Mouse (Mus musculus) stomach, embryonic 16.5 days (tissue): ENCODE measurements around the gene Zfp644. TPM values are rescaled to one million over a fixed set of nuclear protein-coding genes. Genes with fewer than 3 reads are reported as not detected.

Experiments used
- ATAC-seq: fragments of 200-750 bp; cut with Nextera tagmentation; 2 replicates; pipeline ENCODE4 v1.8.0; 2017; ENCODE audit warnings: moderate number of reproducible peaks, moderate TSS enrichment; ENCODE audit not compliant: insufficient read depth, low FRiP score
- H3K27ac ChIP-seq: fragments of 300-500 bp; sonication (generic); 2 replicates; pipeline ENCODE4 v1.5.1; 2014; ENCODE audit warnings: low read length
- H3K27me3 ChIP-seq: fragments of 300-500 bp; sonication (generic); 2 replicates; pipeline ENCODE4 v1.6.1; 2014; ENCODE audit warnings: low read length, control low read depth, mixed read lengths; ENCODE audit not compliant: control insufficient read depth, insufficient read depth
- H3K36me3 ChIP-seq: fragments of 300-500 bp; sonication (generic); 2 replicates; pipeline ENCODE4 v1.6.1; 2014; ENCODE audit warnings: low read length; ENCODE audit not compliant: control insufficient read depth, insufficient read depth
- H3K4me1 ChIP-seq: fragments of 300-500 bp; sonication (generic); 2 replicates; pipeline ENCODE4 v1.6.1; 2014; ENCODE audit warnings: low read length, control low read depth, mixed read lengths; ENCODE audit not compliant: control insufficient read depth, insufficient read depth
- H3K4me2 ChIP-seq: fragments of 300-500 bp; sonication (generic); 2 replicates; pipeline ENCODE4 v1.6.1; 2014; ENCODE audit warnings: low read depth, low read length, mixed read lengths
- H3K4me3 ChIP-seq: fragments of 300-500 bp; sonication (generic); replicated peaks from 2 replicates; pipeline ENCODE4 v1.5.1; 2014; ENCODE audit warnings: mild to moderate bottlenecking, low read length
- H3K9ac ChIP-seq: fragments of 300-500 bp; sonication (generic); 2 replicates; pipeline ENCODE4 v1.6.1; 2014; ENCODE audit warnings: low read length
- H3K9me3 ChIP-seq: fragments of 300-500 bp; sonication (generic); replicated peaks from 2 replicates; pipeline ENCODE4 v1.6.1; 2016; ENCODE audit warnings: low read length, control low read depth; ENCODE audit not compliant: control insufficient read depth
- WGBS: fragments of 180-500 bp; shearing (Covaris S2); extraction: QIAGEN DNeasy Blood & Tissue Kit; methylation state at CpG from one replicate; pipeline ENCODE4 v1.1.7; 2014; 5-methylcytosine and 5-hydroxymethylcytosine counted together
- polyA plus RNA-seq: library from polyadenylated mRNA; unstranded; fragments of >200 nt; fragmentation: Nextera tagmentation; extraction: Ambion mirVana; gene quantifications from 2 replicates; pipeline ENCODE4 v1.2.1, GENCODE M21; 2015

The Zfp644 gene
- polyA plus RNA-seq, 1 experiment from 2014 or later, result 47.0 TPM

DNA sequence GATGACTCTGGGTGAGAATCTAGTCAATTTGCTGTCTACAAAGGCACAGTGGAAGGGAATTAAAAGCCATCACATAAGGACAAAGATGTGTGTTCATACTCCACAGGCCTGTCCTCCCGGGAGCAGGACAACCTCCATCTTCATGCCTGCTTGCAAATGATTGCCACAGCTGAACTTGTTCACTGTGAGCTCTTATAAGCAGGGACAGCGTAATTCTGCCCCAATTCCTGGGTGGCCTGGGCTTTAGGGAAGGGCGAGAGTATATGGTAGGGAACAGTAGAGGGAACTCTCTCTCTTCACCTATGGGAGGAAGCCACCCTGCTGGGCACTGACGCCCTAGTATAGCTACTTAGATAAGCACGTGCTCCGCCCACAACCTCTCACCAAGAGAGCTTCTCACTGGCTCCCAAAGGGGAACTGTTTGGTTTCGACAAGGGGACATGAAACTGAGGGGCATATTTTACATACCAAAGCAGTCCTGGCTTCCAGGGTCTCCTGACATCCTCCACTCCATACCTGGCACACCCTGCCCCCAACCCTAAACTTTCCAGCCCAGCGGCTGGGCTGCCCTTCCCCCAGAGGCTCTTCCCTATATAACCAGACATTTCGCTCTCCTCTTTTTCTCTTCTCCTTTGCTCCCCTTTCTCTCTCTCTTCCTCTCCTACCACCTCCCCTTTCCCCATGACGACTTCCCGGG is 12.4 kb upstream of the Zfp644 start:
- 39% methylated on average over 11 of the region's 11 CpGs for WGBS
- Histone ChIP-seq H3K4me2 (peak overlapping the region; percentile 13; the same call in 1 of the 2 replicates), H3K27me3 (no peaks in the 10 kb centered on the region), H3K4me1 (peaks cover 11% of the 10 kb centered on the region), H3K4me3 (no peak overlapping the region), H3K9ac (no peak overlapping the region), H3K9me3 (no peaks in the 10 kb centered on the region), H3K27ac (no peak overlapping the region), H3K36me3 (no peaks in the 10 kb centered on the region)
- no peak for ATAC-seq

DNA sequence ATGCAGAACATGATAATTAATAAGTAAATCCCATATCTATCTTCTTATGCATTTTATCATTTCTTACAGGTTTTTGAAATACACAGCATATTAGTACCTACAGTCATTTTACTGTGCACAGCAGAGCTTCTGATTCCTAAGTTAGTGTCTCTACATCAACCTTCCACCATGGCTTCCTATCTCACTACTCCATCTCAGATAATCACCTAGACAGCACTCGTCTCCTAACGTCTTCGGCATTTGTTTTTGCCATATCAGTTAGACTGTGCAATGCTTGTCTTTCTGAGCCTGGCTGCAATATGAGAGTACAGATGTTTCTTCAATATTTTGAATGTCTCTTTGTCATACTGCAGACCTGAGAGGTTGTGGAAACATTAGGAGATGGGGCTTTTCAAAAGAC is 9.3 kb upstream of the Zfp644 start:
- no peak for ATAC-seq
- Histone ChIP-seq H3K9ac (no peak overlapping the region), H3K9me3 (no peaks in the 10 kb centered on the region), H3K4me1 (peaks cover 2% of the 10 kb centered on the region; the same call in 1 of the 2 replicates), H3K27me3 (no peaks in the 10 kb centered on the region), H3K4me2 (no peak overlapping the region), H3K36me3 (no peaks in the 10 kb centered on the region), H3K27ac (no peak overlapping the region), H3K4me3 (no peak overlapping the region)
- WGBS, result 75% methylated on average over 3 of the region's 3 CpGs

DNA sequence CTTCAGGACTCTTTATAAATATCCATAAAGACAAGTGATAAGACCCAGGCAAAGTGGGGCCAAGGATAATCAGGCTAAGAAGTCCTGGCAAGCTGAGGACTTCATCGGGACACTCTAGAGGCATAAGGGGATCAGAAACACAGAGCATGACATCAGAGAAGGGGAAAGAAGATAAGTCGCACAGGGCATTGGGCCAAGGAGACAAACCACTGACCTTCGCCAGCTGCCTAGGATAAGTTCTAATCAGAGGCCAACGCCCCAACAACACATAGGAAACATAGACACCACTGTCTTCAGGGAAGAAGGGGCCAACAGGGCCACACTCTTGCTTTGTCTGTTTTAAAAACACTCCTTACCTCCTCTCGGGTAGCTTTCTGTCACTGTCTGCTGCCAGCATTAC is 8.1 kb upstream of the Zfp644 start:
- H3K36me3 ChIP-seq, result no peaks in the 10 kb centered on the region
- 59% methylated on average over 5 of the region's 5 CpGs for WGBS
- H3K9ac ChIP-seq, result no peak overlapping the region
- no peak; the same call in 1 of the 2 replicates for ATAC-seq
- H3K4me1 ChIP-seq, result no peaks in the 10 kb centered on the region
- no peak overlapping the region for H3K27ac ChIP-seq
- H3K4me3 ChIP-seq, result no peak overlapping the region
- no peaks in the 10 kb centered on the region for H3K9me3 ChIP-seq
- H3K4me2 ChIP-seq, result no peak overlapping the region
- no peaks in the 10 kb centered on the region for H3K27me3 ChIP-seq

DNA sequence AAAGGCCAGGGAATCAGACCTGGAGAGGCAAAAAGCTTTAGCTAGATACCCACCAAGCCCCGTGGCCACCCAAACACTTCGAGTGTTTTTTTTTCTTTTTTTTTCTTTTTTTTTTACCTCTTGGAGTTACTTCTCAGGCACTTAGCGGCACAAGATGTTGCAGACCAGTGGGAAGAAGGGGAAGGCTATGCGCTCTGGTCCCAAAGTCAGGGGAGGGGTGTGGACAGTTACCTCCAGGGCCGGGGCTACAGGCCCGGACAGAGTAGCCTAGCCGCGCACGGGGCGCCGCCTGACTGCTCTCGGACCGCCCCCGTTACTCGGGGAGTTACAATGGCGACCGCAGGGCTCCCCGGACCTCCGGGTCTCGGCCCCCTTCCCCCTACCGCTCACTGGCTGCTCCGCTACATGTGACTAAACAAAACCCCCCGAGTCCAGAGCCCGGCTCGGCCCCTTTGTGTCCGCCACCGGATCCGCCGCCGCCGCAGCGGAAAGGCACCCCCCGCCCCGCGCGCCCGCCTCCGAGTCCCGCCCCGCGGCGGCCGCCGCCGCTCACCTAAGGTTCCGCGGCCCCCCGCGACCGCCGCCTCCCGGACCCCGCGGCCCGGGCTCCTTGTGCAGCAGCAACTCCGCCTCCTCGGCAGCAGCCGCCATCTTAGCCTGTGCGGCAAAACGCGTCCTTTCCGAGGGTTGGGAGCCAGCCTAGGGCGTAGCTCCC is 1.2 kb downstream of the Zfp644 start:
- peak overlapping the region; percentile 99 for H3K9ac ChIP-seq
- H3K36me3 ChIP-seq, result no peaks in the 10 kb centered on the region
- H3K4me3 ChIP-seq, result peak overlapping the region; percentile 64
- no peaks in the 10 kb centered on the region for H3K9me3 ChIP-seq
- H3K27ac ChIP-seq, result peak overlapping the region; percentile 99
- peak; percentile 83 for ATAC-seq
- WGBS, result under 1% methylated on average over 63 of the region's 63 CpGs
- peak overlapping the region; percentile 87 for H3K4me2 ChIP-seq
- peaks cover 12% of the 10 kb centered on the region; the same call in 1 of the 2 replicates for H3K4me1 ChIP-seq
- no peaks in the 10 kb centered on the region for H3K27me3 ChIP-seq

DNA sequence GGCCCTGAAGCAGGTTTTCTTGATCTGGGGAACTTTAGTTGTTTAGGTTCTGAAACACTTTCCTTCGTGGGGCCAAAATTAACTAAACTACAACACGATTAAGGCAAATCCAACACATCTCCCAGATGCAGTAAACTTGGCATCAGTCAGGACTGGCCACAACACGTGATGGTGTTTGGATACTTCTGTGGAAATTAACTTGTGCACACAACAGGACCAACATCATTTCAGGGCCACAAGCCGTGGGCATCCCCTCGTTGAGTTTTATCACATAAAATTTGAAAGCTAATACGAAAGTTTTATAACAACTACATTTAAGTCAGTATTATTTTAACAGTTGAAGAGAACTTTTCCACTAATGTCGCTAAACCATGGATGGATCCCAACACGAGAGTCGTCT is 1.9 kb downstream of the Zfp644 start:
- WGBS, result 28% methylated on average over 9 of the region's 9 CpGs
- Histone ChIP-seq H3K27ac (peak overlapping the region; percentile 99), H3K4me3 (peak overlapping the region; percentile 64), H3K4me2 (peak overlapping the region; percentile 87), H3K9ac (peak overlapping the region; percentile 99), H3K4me1 (peaks cover 12% of the 10 kb centered on the region; the same call in 1 of the 2 replicates), H3K27me3 (no peaks in the 10 kb centered on the region), H3K36me3 (no peaks in the 10 kb centered on the region), H3K9me3 (no peaks in the 10 kb centered on the region)
- no peak for ATAC-seq

DNA sequence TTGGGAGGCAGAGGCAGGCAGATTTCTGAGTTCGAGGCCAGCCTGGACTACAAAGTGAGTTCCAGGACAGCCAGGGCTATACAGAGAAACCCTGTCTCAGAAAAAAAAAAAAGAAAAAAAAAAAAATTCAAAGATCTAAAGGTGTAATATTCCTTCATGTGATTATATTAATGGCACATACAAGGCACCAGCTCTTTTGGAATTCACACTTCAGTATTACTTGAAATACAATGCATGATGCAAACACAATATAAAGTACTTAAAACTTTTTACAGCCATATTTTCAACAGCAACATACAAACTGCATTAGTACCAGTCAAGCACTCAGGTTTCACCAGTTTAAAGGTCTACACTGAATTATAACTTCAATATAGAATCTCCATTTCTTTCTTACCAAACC is 2.4 kb downstream of the Zfp644 start:
- 100% methylated on average over 1 of the region's 1 CpGs for WGBS
- Histone ChIP-seq H3K9ac (no peak overlapping the region), H3K9me3 (no peaks in the 10 kb centered on the region), H3K27me3 (no peaks in the 10 kb centered on the region), H3K4me2 (peak overlapping the region; percentile 87), H3K36me3 (no peaks in the 10 kb centered on the region), H3K4me1 (peaks cover 12% of the 10 kb centered on the region; the same call in 1 of the 2 replicates), H3K27ac (no peak overlapping the region), H3K4me3 (peak overlapping the region; percentile 64)
- ATAC-seq, result no peak

DNA sequence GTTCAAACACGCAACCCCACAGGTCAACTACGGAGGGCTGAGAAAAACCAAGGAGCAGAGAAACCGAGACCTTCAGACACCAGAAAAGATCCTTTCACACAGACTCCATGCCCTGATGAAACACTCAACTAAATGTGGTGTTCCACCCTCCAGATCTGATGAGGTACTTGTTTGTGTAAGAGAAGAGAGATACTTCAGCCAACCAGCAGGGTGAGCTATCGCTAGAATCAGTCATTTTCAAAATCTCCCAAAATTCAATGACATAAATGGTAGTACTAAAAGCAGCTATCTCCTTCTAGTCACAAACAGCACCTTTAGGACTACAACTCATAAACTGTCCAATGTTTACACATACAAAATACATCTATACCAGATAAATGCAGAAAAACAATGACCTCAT is 4.1 kb downstream of the Zfp644 start:
- ATAC-seq, result no peak
- Histone ChIP-seq H3K4me1 (peaks cover 12% of the 10 kb centered on the region; the same call in 1 of the 2 replicates), H3K27ac (no peak overlapping the region), H3K9ac (no peak overlapping the region), H3K4me3 (no peak overlapping the region), H3K9me3 (no peaks in the 10 kb centered on the region), H3K36me3 (no peaks in the 10 kb centered on the region), H3K27me3 (no peaks in the 10 kb centered on the region), H3K4me2 (no peak overlapping the region)
- WGBS, result 89% methylated on average over 4 of the region's 4 CpGs

DNA sequence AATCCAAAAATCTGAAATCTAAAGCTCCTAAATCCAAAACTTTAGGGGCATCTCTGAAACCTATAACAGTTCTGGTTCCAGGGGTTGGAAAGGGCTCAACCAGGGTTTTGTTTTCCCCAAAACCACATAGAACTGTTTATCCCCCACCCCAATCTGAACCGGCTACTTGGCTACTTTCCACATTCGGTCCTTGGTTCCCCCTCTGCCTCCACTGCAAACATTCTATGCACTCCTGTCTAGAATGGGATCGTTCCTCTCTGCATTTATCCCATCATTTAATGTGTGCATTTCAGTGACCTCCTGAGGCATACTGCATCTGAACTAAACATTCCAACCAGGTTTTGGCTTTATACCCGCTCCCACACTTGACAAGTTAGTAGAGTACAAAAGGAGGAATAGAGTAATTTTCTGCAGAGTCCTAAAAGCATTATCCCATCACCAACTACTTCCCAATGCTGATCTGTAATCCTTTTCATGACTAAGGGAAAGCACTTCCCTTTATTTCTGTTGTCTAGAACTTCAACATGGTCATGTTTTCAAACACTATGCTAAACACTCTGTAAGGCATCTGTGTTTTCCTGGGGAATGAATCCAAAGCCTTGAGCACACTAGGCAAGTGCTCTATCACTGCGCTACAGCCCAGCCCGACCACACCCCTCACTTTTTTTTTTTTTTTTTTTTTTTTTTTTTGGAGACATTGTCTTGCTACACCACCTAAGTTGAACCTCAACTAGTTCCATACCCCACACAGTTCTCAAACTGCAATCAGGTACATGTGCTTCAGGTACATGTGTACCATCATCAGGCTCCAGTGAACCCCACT is 16.2 kb downstream of the Zfp644 start:
- Histone ChIP-seq H3K9me3 (no peaks in the 10 kb centered on the region), H3K27me3 (no peaks in the 10 kb centered on the region), H3K4me1 (no peaks in the 10 kb centered on the region; the same call in 1 of the 2 replicates), H3K27ac (no peak overlapping the region), H3K4me2 (no peak overlapping the region), H3K9ac (no peak overlapping the region), H3K4me3 (no peak overlapping the region), H3K36me3 (no peaks in the 10 kb centered on the region)
- WGBS, result 83% methylated on average over 6 of the region's 6 CpGs
- ATAC-seq, result no peak

DNA sequence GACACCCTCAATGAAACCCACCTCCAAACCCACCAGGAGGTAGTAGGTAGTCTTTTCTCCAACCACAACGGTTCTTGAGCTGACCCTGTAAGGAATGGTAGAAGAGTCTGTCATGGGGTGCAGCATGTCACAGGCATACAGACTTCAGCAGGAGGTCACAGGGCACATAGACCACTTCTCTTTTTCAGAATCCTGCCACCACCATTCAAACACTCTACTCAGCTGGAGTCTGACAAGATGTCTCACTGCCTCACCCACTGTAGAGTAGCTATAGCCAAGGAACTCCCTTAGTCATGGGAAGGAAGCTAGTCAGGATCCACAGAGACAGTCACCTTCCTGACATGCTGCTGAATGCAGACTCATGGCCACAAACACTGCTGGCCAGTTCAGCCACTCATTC is 17.4 kb downstream of the Zfp644 start:
- H3K9me3 ChIP-seq, result no peaks in the 10 kb centered on the region
- no peaks in the 10 kb centered on the region for H3K36me3 ChIP-seq
- no peak overlapping the region for H3K4me2 ChIP-seq
- no peak for ATAC-seq
- no peak overlapping the region for H3K9ac ChIP-seq
- H3K27me3 ChIP-seq, result no peaks in the 10 kb centered on the region
- WGBS, result 68% methylated on average over 1 of the region's 1 CpGs
- H3K27ac ChIP-seq, result no peak overlapping the region
- no peaks in the 10 kb centered on the region; the same call in 1 of the 2 replicates for H3K4me1 ChIP-seq
- H3K4me3 ChIP-seq, result no peak overlapping the region
